Mouse (Mus musculus) G1E (cell line): ENCODE data around the gene Apom.

Source experiments
- CTCF ChIP-seq: IDR thresholded peaks from 2 replicates; pipeline ENCODE4 v1.5.1; 2012; ENCODE audit warnings: low read depth, low read length, inconsistent platforms, mixed read lengths
- GATA1 ChIP-seq: IDR thresholded peaks from 2 replicates; pipeline ENCODE4 v1.6.1; 2012; ENCODE audit warnings: borderline replicate concordance, low read length, inconsistent platforms, mixed read lengths
- POLR2AphosphoS5 ChIP-seq: IDR thresholded peaks from 2 replicates; pipeline ENCODE4 v1.6.1; 2012; ENCODE audit warnings: low read depth, low read length, inconsistent platforms; ENCODE audit not compliant: insufficient replicate concordance

DNA sequence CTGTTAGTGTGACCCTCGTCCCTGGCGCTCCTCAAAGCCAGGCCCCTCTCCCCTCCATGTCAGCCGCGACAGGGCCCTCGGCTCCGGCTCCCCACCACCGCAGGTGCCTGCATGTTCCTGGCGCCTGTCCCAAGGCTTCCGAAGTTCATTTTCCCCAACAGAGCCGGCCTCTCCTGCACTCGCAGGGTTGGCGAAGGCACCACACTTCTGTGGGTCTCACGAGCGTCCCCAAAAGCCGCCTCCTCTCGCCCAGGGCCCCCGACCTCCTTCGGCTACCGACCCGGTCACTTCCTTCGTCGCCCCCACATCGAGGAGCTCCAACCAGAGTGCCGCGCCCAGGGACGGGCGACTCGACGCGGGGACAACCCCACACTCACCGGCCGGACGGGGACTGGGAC lies 11.1 kb downstream of the Apom start:
- TF ChIP-seq CTCF (no peak), POLR2AphosphoS5 (no peak), GATA1 (no peak)
